Mouse (Mus musculus) E14TG2a.4 (cell line): ENCODE data around the gene Ffar4.

Experiments
- CTCF ChIP-seq: conservative IDR thresholded peaks from 2 replicates; pipeline ENCODE4 v1.5.1; 2014; ENCODE audit warnings: low read length
- NANOG ChIP-seq: IDR thresholded peaks from 2 replicates; pipeline ENCODE4 v1.6.1; 2014; ENCODE audit warnings: borderline replicate concordance, low read length, mixed read lengths
- POU5F1 ChIP-seq: IDR thresholded peaks from 2 replicates; pipeline ENCODE4 v1.6.1; 2014; ENCODE audit warnings: low read length, borderline replicate concordance

- no peak for TF ChIP-seq CTCF
- no peak for TF ChIP-seq NANOG
- TF ChIP-seq POU5F1: no peak
These were observed 27.7 kb downstream of the Ffar4 start for GRCm38 (mm10) chr19:38124401-38125218.
